ENCODE assay signal across 7 mouse cellular contexts in the genomic region with DNA sequence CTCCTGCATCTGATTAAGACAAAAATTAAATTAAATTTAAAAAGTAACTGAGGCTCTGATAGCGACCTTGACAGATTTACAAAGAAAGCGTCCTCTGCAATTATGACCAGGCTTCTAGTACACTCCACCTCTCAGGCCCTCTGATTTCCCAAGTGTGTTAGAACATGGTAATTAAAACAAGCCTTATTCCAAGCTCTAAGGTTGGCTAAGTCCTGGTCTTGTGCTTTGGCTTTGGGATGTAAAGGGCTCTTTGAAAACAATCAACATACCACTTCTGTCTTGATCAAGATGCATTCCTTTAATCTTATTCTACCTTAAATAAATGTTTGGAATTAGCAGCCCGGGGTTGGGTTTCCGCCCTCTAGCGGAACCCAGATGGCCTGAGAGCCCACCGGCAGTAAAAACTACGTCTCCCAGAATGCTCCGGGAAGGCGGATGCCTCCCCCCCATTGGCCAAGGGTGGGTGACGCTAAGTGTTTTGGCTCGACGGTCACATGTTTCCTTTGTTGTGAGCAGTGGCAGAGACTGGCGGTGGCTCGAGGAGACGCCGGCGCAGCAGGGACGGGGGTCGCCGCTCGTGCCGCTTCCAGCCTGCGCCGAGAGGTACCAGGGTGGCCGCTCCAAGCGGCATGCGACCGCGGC. TPM values are rescaled to one million over a fixed set of nuclear protein-coding genes. Genes with fewer than 3 reads are reported as not detected.
DNase-seq lines count a peak whose midpoint lies in the region; ATAC-seq lines count a peak whose summit lies in the region.

Gene Klhl24, plus strand, starts transcription at position 474 of the 642 bp plus-strand sequence.

- peak; percentile 95 for ATAC-seq in intestine, embryonic 15.5 days

- intact Hi-C loops in gastrocnemius, postnatal 36 days (cut with DNase I): loop anchor here (10.0 kb wide), 1 partner anchor 212 kb away; no protein-coding TSS in a partner anchor
- intact Hi-C loops in left cerebral cortex, postnatal 25 days (cut with DNase I): loop anchor here (10.0 kb wide), 1 partner anchor 192 kb away; no protein-coding TSS in a partner anchor

- no peaks in the 10 kb centered on the region for H3K27me3 ChIP-seq in intestine, embryonic 15.5 days (replicated peaks)
- H3K27me3 ChIP-seq in midbrain, embryonic 10.5 days (ENCODE audit: low read depth, poor library complexity, severe bottlenecking): no peaks in the 10 kb centered on the region

- peak; percentile 95 for DNase-seq in adrenal gland, adult 2 months
- DNase-seq in embryo, embryonic 11.5 days (ENCODE audit: low read depth, low spot score): peak; percentile 92
- DNase-seq in gastrocnemius, postnatal 36 days: peak; percentile 85 to 91
- DNase-seq in left cerebral cortex, postnatal 25 days (ENCODE audit: low spot score in 2 of 2): peak; percentile 94 to 98
- peak; percentile 93 for DNase-seq in midbrain, embryonic 10.5 days (ENCODE audit: low spot score)
- peak; percentile 85 for DNase-seq in right cerebral cortex, postnatal 4 days

- no peaks in the 10 kb centered on the region for H3K9me3 ChIP-seq in intestine, embryonic 15.5 days
- H3K9me3 ChIP-seq in midbrain, embryonic 10.5 days (replicated peaks): no peaks in the 10 kb centered on the region

- no peaks in the 10 kb centered on the region for H3K4me1 ChIP-seq in intestine, embryonic 15.5 days (replicated peaks)
- peaks cover 9% of the 10 kb centered on the region; the same call in 1 of the 2 replicates for H3K4me1 ChIP-seq in midbrain, embryonic 10.5 days

- peak within 1 kb of the TSS; percentile 62 for H3K4me2 ChIP-seq in intestine, embryonic 15.5 days (replicated peaks)

- H3K27ac ChIP-seq in intestine, embryonic 15.5 days: peak within 1 kb of the TSS; percentile 98
- peak within 1 kb of the TSS; percentile 98 for H3K27ac ChIP-seq in midbrain, embryonic 10.5 days (replicated peaks)

- peak within 1 kb of the TSS; percentile 97 for H3K4me3 ChIP-seq in intestine, embryonic 15.5 days (replicated peaks)
- H3K4me3 ChIP-seq in midbrain, embryonic 10.5 days: peak within 1 kb of the TSS; percentile 95

- peak within 1 kb of the TSS; percentile 88 for H3K9ac ChIP-seq in intestine, embryonic 15.5 days

- 1% methylated on average over 28 of the region's 29 CpGs for WGBS in intestine, embryonic 15.5 days
- 2% methylated on average over 29 of the region's 29 CpGs for WGBS in midbrain, embryonic 10.5 days

- no peaks in the 10 kb centered on the region for H3K36me3 ChIP-seq in intestine, embryonic 15.5 days
- peaks cover 12% of the 10 kb centered on the region for H3K36me3 ChIP-seq in midbrain, embryonic 10.5 days

RNA-seq across cellular contexts. Expression of gene Klhl24, which starts in this region (rescaled TPM):
- total RNA-seq in adrenal gland, adult 2 months (2021): 10 to 100 TPM; 62.6 to 64.3 TPM
- 3.5 and 3.7 TPM in 2 replicates for polyA plus RNA-seq in adrenal gland, adult 2 months (2012; rRNA removed)
- total RNA-seq in gastrocnemius, postnatal 36 days (2021): 100 to 1,000 TPM; 161 to 207 TPM
- polyA plus RNA-seq in intestine, embryonic 15.5 days (2015; fragmentation: Nextera tagmentation; extraction: Ambion mirVana): 17.9 and 22.1 TPM in 2 replicates
- total RNA-seq in left cerebral cortex, postnatal 25 days (2021): 10 to 100 TPM; 82.0 to 86.4 TPM
- polyA plus RNA-seq in midbrain, embryonic 10.5 days (2016; fragmentation: Nextera tagmentation; extraction: Ambion mirVana): 20.6 and 34.6 TPM in 2 replicates

Comparison
In these comparisons a context has a peak if more than half of its experiments do, and no peak if none do; other contexts are left out.
1. Peak in every context shown above with its lines: DNase-seq, ATAC-seq, H3K4me3 ChIP-seq and H3K27ac ChIP-seq.